Mouse (Mus musculus) kidney, adult 18-20 months (tissue): ENCODE results near the gene Pepd.
"Not testable (repeated sequence)": the region's sequence is repeated elsewhere in the genome, so short reads cannot be mapped to it uniquely, and the experiment has no call there.

Experiments
- DNase-seq: peaks from one replicate; pipeline ENCODE4 v3.0.0; 2021

The Pepd gene

DNA sequence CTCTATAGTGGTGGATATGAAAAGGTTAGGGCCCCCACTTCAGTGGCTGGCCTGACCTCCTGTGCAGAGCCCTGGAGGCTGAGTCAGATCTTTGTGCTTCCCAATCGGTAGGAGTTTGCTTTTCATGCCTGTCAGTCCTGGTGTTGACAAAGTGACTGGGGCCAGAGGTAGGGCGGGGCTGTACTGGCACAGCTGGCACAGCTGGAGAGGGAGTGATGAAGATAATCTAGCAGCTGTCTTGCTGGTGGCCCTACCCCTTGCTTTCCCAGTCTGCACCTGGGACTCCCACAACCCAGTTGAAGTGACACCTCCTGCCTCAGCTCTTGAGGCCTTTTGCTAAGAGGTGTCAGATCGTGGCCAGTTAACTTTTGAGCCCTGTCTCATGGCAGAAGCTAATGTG lies 21.0 kb downstream of the Pepd start:
- no peak for DNase-seq

DNA sequence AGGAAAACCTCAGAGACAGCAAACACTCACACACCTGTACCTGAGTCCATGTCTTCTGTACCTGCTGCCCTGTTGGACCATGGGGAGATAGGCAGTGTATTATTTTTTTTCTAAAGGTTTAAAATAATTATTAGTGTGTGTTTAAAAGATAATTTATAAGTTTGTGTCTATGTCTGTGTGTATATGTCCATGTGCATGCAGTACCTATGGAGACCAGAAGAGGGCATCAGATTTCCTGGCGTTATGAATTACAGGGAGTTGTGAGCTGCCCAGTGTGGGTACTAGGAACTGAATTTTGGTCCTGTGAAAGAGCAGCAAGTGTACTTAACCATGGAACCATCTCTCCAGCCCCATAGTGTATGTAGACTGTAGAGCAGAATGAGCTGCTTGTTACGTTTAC lies 24.2 kb downstream of the Pepd start:
- no peak for DNase-seq

DNA sequence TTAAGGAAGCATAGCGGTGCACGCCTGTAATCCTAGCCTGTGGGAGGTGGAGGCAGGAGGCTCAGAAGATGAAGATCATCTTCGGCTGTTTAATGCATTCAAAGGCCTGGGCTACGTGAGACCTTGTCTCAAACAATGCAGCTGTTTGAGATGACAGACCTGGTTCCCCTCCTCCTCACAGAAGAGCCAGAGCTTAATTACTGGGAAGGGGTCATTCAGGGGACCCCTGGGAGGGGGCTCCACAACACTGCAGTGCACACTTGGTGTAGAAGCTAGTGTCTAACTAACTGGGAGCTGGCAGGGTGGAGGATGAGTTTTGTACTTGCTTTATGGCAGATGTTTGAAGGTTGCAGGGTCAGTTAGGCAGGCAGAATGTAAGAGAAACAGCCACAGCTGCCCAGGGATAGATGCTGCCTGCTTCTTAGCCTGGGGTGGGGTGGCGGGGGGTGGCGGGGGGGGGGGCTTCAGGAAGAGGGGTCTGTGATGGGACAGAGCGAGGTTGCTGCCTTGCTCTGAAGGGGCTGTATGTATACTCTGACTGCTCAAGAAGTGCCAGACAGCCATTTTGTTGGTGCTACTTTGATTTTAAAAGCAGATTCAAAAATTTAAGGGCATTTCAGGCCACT lies 26.6 kb downstream of the Pepd start:
- no peak for DNase-seq

- peak; percentile 51 for DNase-seq
Observed at GRCm38 (mm10) chr7:34939262-34939951, 27.2 kb downstream of the Pepd start.

- DNase-seq, result no peak
Observed at GRCm38 (mm10) chr7:34939952-34940312, 27.8 kb downstream of the Pepd start.

- DNase-seq, result no peak
Observed at GRCm38 (mm10) chr7:34943581-34944123, 31.5 kb downstream of the Pepd start.

- no peak for DNase-seq
Observed at GRCm38 (mm10) chr7:34946269-34946925, 34.2 kb downstream of the Pepd start.

GRCm38 (mm10) chr7:34954548-34954947 lies 42.4 kb downstream of the Pepd start:
- no peak for DNase-seq

- no peak for DNase-seq
Observed at GRCm38 (mm10) chr7:34955295-34955694, 43.1 kb downstream of the Pepd start.

DNA sequence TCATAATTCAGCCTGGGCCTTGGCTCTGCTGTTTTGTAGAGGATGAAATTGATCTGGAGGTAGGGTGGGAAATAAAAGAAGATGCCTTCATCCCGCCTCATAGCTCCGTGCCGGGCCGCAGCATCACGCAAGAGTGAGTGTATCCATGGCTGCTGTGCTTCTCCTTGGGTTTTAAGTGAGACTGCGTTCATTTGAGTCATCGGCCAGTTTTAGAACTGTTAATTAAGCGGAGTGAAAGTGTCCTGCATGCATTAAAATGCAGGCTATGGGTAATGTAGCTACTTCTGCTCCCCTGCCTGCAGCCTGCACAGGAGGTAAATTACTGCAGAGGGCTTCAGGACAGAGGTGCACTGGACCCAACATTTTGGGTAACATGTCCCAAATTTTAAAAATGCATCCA lies 45.0 kb downstream of the Pepd start:
- no peak for DNase-seq

- no peak for DNase-seq
Observed at GRCm38 (mm10) chr7:34963889-34964645, 51.9 kb downstream of the Pepd start.

- no peak for DNase-seq
Observed at GRCm38 (mm10) chr7:34967362-34967761, 55.2 kb downstream of the Pepd start.

DNA sequence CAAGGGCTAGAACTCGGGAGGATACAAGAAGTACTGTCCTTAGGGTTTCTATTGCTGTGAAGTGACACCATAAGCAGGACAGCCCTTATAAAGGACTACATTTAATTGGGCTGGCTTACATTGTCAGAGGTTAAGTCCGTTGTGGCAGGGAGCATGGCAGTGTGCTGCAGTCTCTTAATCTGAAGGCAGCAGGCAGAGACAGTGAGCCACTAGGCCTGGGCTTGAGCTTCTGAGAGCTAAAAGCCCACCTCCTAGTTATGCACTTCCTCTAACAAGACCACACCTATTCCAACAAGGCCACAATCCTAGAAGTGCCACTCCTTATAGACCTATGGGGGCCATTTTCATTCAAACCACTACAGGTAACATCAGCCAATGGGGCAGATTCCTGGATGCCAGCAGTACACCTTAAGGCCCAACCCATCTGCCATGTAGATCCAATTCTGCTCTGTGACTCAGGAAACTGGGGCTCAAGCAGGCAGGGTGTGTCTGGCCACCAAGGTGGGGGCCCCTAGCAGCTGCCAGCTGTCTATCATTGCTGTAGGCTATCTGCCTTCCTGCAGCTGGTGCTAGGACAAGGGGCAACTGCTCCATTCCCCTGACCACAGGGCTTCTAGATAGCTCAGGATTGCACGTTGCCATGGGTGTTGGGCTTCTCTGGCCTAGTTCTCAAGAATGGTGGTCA lies 56.7 kb downstream of the Pepd start:
- no peak for DNase-seq

GRCm38 (mm10) chr7:34971826-34972225 lies 59.6 kb downstream of the Pepd start:
- DNase-seq, result no peak

- no peak for DNase-seq
Observed at GRCm38 (mm10) chr7:34972990-34973440, 60.8 kb downstream of the Pepd start.

GRCm38 (mm10) chr7:34973877-34974276 lies 61.7 kb downstream of the Pepd start:
- no peak for DNase-seq

DNA sequence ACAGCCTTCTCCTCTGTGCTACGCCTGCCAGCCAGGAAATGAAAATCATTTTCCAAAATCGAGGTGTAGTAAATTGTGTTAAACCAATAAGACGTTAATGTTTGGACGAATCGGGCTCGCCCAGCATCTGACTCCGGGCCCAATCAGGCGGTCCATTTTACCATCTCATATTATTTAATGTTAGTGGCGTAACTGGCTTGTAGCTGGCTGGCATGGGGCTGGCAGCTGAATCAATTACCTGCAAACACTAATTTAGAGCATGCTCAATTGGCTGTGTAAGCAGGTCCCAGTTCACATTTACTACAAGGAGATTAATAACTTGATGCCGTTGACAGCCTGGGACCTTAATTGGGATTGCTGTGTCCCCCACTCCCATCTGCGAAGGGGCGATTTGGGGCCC lies 63.7 kb downstream of the Pepd start:
- no peak for DNase-seq

DNA sequence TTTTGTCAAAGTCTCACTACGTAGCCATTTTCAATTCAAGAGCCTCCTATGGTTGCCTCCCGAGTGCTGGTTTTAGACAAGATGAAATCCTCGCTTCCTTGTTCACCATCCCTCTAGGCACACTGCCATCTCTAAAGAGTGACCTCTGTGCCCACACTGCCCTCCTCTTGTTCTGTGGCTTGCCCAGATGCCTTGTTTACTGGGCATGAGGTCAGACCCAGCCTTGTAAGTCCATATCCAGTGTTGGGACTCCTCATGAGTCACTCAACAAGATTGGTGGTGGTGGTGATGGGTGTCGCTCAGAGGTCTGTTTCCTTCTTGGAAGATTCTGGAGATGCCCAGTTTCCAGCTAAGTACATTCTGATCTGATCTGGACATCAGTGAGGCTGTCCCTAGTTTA lies 65.2 kb downstream of the Pepd start:
- no peak for DNase-seq

- peak; percentile 27 for DNase-seq
Observed at GRCm38 (mm10) chr7:34981803-34982202, 69.6 kb downstream of the Pepd start.

DNA sequence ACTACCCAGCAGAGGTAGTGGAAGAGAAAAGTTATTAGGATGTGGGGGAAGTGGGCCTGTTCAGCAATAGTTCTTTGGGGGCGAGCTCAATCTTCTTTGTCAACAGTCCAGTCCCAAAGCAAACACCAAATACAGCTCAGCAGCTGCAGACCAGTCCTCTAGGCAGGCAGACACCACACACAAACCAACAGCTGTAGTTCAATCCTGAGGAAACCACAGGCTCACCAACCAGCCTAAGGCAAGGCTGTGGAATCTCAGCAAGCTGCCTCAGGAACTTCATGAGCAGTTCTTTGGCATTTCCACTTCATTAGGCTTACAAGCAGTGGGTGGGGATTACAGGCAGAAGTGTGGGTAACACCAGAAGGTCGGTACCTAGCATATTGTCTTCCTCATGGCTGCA lies 70.2 kb downstream of the Pepd start:
- not testable (repeated sequence) for DNase-seq

GRCm38 (mm10) chr7:34983702-34984475 lies 71.7 kb downstream of the Pepd start:
- DNase-seq, result no peak
